Mouse (Mus musculus) liver, embryonic 15.5 days (tissue): ENCODE results near the gene Afmid. TPM values are rescaled to one million over a fixed set of nuclear protein-coding genes. Genes with fewer than 3 reads are reported as not detected.
A peak's percentile ranks its signal among the peaks of the same experiment; 100 is the strongest.

Experiments used
- ATAC-seq: fragments of 200-750 bp; cut with Nextera tagmentation; 2 replicates; pipeline ENCODE4 v1.8.0; 2017; ENCODE audit warnings: moderate number of reproducible peaks, mild to moderate bottlenecking, moderate library complexity; ENCODE audit not compliant: insufficient read depth
- H3K27ac ChIP-seq: fragments of 300-500 bp; sonication (generic); replicated peaks from 2 replicates; pipeline ENCODE4 v1.5.1; 2015; ENCODE audit warnings: mild to moderate bottlenecking, inconsistent platforms
- H3K27me3 ChIP-seq: fragments of 300-500 bp; sonication (generic); 2 replicates; pipeline ENCODE4 v1.6.1; 2015; ENCODE audit warnings: mild to moderate bottlenecking, inconsistent platforms
- H3K36me3 ChIP-seq: fragments of 300-500 bp; sonication (generic); replicated peaks from 2 replicates; pipeline ENCODE4 v1.6.1; 2015; ENCODE audit warnings: moderate library complexity, mild to moderate bottlenecking, inconsistent platforms
- H3K4me1 ChIP-seq: fragments of 300-500 bp; sonication (generic); replicated peaks from 2 replicates; pipeline ENCODE4 v1.6.1; 2015; ENCODE audit warnings: inconsistent platforms
- H3K4me2 ChIP-seq: fragments of 300-500 bp; sonication (generic); 2 replicates; pipeline ENCODE4 v1.6.1; 2015; ENCODE audit warnings: moderate library complexity, mild to moderate bottlenecking, inconsistent platforms
- H3K4me3 ChIP-seq: fragments of 300-500 bp; sonication (generic); replicated peaks from 2 replicates; pipeline ENCODE4 v1.5.1; 2015; ENCODE audit warnings: mild to moderate bottlenecking, inconsistent platforms
- H3K9ac ChIP-seq: fragments of 300-500 bp; sonication (generic); 2 replicates; pipeline ENCODE4 v1.6.1; 2015; ENCODE audit warnings: moderate library complexity, mild to moderate bottlenecking, inconsistent platforms
- H3K9me3 ChIP-seq: fragments of 300-500 bp; sonication (generic); replicated peaks from 2 replicates; pipeline ENCODE4 v1.6.1; 2016; ENCODE audit warnings: inconsistent platforms
- WGBS: fragments of 180-500 bp; shearing (Covaris S2); methylation state at CpG from one replicate; pipeline ENCODE4 v1.1.7; 2015; ENCODE audit warnings: mixed read lengths; ENCODE audit not compliant: insufficient replicate concordance; 5-methylcytosine and 5-hydroxymethylcytosine counted together
- polyA plus RNA-seq: library from polyadenylated mRNA; unstranded; fragments of >200 nt; fragmentation: Nextera tagmentation; extraction: Ambion mirVana; gene quantifications from 2 replicates; pipeline ENCODE4 v1.2.1, GENCODE M21; 2015

Gene Afmid
- polyA plus RNA-seq, 1 experiment from 2014 or later: 11.8 TPM

DNA sequence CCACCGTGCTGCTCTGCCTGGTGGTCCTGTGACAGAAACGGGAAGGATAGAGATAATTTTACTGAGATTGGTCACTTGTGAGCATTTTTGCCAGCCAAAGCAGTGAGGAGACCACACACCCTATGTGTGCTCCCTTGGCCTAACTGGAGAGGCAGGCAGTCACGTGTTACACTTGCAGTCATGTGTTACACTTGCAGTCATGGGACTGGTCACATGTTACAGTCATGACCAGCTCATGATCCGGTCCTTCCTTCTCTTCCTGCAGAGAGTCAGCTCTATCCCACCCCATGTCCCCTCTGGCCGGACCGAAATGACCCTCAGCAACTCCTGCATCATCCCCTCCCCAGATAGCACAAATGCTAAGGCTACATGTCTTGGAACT lies 55.2 kb downstream of the Afmid start:
- H3K4me1 ChIP-seq: peaks cover 42% of the 10 kb centered on the region
- no peak for ATAC-seq
- no peak overlapping the region for H3K4me3 ChIP-seq
- 44% methylated on average over 6 of the region's 6 CpGs for WGBS
- no peak overlapping the region for H3K27ac ChIP-seq
- H3K4me2 ChIP-seq: no peak overlapping the region
- H3K9ac ChIP-seq: no peak overlapping the region
- no peaks in the 10 kb centered on the region for H3K36me3 ChIP-seq
- H3K27me3 ChIP-seq: peaks cover 19% of the 10 kb centered on the region; the same call in 1 of the 2 replicates
- no peaks in the 10 kb centered on the region for H3K9me3 ChIP-seq

DNA sequence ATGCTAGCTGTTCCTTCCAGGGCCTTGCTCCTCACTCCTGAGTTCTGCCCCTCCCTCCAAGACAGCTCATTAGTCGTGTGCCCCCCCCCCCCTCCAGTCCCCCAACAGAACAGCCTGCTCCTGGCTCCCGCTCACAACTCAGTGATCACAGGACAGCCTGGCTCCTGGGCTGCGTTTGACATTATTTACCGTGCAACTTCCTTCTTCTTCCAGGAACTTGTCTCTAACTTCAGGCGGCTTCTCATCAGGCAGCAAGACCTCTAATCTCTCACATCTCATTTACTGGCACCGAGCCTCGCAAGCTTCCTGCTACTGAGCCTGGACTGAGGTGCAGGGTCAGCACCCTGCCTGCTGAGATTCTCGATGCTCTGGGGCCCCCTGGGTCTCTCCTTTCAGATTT lies 56.1 kb downstream of the Afmid start:
- ATAC-seq: no peak
- 7% methylated on average over 8 of the region's 8 CpGs for WGBS
- Histone ChIP-seq H3K9me3 (no peaks in the 10 kb centered on the region), H3K4me1 (peaks cover 50% of the 10 kb centered on the region), H3K36me3 (no peaks in the 10 kb centered on the region), H3K4me2 (no peak overlapping the region), H3K27me3 (peaks cover 19% of the 10 kb centered on the region; the same call in 1 of the 2 replicates), H3K4me3 (no peak overlapping the region), H3K9ac (no peak overlapping the region), H3K27ac (peak overlapping the region; percentile 55)

DNA sequence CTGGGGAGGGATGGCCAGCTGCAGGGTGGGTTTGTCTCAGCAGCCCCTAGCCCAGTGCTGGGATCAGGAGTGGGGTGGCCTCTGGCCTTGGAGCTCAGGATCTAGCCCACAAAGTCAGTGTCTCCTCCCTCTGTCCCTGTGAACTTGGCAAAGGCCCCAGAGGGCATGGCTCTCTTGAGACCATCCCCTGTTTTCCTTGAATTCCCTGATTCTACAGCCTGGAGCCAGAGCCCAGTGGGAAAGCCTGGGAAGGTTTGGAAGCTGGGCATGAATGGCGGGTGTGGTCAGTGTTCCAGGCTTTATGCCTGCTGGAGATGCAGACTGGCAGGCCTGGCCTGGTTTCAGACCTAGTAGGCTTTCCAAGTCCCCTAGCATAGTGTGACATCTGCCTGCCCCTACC lies 56.5 kb downstream of the Afmid start:
- peaks cover 52% of the 10 kb centered on the region for H3K4me1 ChIP-seq
- peak overlapping the region; percentile 55; the same call in 1 of the 2 replicates for H3K27ac ChIP-seq
- H3K9ac ChIP-seq: no peak overlapping the region
- H3K27me3 ChIP-seq: peaks cover 19% of the 10 kb centered on the region; the same call in 1 of the 2 replicates
- H3K4me2 ChIP-seq: no peak overlapping the region
- H3K9me3 ChIP-seq: no peaks in the 10 kb centered on the region
- H3K4me3 ChIP-seq: no peak overlapping the region
- no peak for ATAC-seq
- WGBS: 67% methylated on average over 1 of the region's 1 CpGs
- no peaks in the 10 kb centered on the region for H3K36me3 ChIP-seq

DNA sequence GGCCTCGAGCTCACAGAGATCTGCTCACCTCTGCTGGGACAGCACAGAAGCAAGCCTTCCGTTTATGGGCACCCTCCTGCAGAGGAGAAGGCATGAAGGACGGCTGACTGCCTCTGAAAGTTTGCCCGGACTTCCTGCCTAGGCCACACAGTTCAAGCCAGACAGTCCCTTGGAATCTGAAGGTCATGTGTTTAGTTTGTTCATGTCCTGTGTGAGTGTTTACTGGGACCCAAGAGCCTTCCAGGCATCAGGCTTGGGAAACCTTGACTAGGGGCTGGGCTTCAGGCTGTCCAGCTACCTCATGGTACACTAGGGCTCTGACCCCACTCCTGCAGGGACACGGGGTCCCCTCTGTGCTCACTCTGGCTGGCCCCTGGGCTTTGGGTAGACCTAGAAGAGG lies 60.3 kb downstream of the Afmid start:
- Histone ChIP-seq H3K36me3 (no peaks in the 10 kb centered on the region), H3K4me2 (no peak overlapping the region), H3K27ac (0 out of 2 replicates have a peak overlapping the region, but pooled peaks have one; percentile 24), H3K4me1 (peaks cover 49% of the 10 kb centered on the region), H3K4me3 (no peak overlapping the region), H3K9me3 (no peaks in the 10 kb centered on the region), H3K9ac (no peak overlapping the region), H3K27me3 (peaks cover 35% of the 10 kb centered on the region)
- WGBS: 21% methylated on average over 5 of the region's 5 CpGs
- no peak for ATAC-seq

DNA sequence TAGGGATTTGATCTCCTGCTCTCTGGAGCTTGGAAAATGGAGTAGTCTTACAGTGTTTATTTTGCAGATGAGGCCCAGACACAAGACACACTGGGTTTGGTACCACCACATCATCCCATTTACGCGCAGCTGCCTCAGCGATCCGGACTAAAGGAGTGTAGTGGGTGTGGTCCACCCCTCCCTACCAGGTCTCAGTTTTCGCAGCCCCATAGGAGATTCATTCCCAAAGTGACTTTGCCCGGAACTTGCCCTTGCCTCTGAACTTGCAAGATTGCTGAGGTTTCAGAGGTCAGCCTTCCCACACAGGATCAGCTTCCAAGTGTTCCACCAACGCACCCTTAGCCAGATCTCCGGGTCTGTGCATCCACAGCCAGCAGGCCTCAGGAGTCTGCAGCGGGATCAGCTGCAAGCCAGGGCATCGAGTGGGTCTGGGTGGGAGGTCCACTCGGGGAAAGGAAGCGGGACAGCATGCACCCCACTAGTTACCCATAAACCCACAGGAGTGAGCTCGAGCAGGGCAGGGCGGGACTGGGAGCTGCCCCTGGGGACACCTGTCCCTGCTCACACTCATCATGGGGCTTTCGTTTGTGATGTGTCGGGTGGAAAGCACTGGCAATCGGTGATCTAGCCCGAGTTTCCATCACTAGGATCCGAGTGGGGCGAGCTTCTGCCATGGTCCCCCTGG lies 62.6 kb downstream of the Afmid start:
- ATAC-seq: no peak
- no peak overlapping the region for H3K9ac ChIP-seq

DNA sequence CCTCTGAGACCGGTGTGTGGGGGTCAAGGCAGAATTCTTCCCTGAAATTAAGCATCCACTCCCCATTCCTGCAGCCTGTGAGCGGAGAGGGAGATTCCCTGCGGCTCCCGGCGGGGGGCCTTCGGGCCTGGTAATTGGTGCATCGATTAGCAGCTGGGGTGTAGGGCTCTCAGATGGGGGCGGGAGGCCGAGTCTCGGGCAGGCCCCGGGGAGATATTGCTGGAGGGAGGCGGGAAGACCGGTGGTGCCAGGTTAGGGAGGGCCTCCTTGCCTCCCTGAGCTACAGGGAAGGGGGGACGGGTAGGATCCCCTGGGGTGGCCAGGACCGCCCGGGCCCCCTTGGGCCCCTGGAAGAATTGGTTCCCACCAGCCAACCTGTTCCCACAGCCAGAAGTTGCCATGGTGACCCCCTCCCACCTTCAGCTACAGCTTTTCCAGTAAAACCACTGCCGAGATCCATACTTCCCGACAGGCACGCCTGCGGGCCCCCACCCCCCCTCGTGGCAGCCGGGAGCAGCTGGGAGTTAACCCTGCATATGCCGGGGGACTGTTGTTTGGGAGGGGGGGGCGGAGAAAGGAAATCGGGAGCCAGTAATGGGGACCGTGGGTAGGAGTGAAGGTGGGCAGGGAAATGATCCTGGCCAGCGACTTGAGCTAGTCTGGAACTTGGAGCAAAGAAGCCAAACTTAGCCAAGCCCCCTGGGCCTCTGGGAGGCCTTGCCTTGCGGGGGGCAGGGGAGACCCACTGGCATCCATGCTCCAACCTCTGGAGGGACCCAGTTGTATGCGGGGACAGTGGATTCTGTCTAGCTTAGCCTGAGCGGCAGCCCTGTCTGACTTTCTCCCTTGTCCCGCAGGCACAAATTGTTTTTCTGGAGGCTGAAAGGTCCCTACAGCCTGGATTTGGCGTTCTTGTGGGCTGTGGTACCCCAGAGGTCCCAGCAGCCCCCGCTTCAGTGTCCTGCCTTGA lies 63.4 kb downstream of the Afmid start:
- Histone ChIP-seq H3K9me3 (no peaks in the 10 kb centered on the region), H3K27me3 (peaks cover 50% of the 10 kb centered on the region), H3K4me3 (no peak overlapping the region), H3K9ac (no peak overlapping the region), H3K4me2 (peak overlapping the region; percentile 42), H3K4me1 (peaks cover 39% of the 10 kb centered on the region), H3K27ac (no peak overlapping the region), H3K36me3 (no peaks in the 10 kb centered on the region)
- 39% methylated on average over 33 of the region's 33 CpGs for WGBS
- ATAC-seq: no peak

More for the DNA sequence above, 62.6 kb downstream of the Afmid start:
- Histone ChIP-seq H3K36me3 (no peaks in the 10 kb centered on the region), H3K9me3 (no peaks in the 10 kb centered on the region), H3K27me3 (peaks cover 45% of the 10 kb centered on the region), H3K4me2 (peak overlapping the region; percentile 42; the same call in 1 of the 2 replicates), H3K4me3 (no peak overlapping the region), H3K4me1 (peaks cover 39% of the 10 kb centered on the region), H3K27ac (no peak overlapping the region)
- WGBS: 61% methylated on average over 20 of the region's 20 CpGs

Other genes starting within 250 kb of the Afmid start
- gene Tnrc6c, start 171.6 kb upstream of the Afmid start, polyA plus RNA-seq: 2.4 and 3.0 TPM in 2 replicates
- gene Tmc8, start 43.8 kb upstream of the Afmid start, polyA plus RNA-seq: 15.0 and 20.4 TPM in 2 replicates
- gene Tmc6, start 43.7 kb upstream of the Afmid start, polyA plus RNA-seq: 51.0 and 57.8 TPM in 2 replicates
- gene 6030468B19Rik, start 28.3 kb upstream of the Afmid start, polyA plus RNA-seq: 90.0 and 95.8 TPM in 2 replicates
- 0.28 and 0.45 TPM in 2 replicates for gene Gm20708, start 16.3 kb upstream of the Afmid start, polyA plus RNA-seq
- 49.2 and 54.7 TPM in 2 replicates for gene Syngr2, start 16.3 kb upstream of the Afmid start, polyA plus RNA-seq
- 136 and 138 TPM in 2 replicates for gene Tk1, start 168 bp downstream of the Afmid start, polyA plus RNA-seq
- 306 and 347 TPM in 2 replicates for gene Birc5, start 23.3 kb downstream of the Afmid start, polyA plus RNA-seq
- gene Tmem235, start 34.8 kb downstream of the Afmid start, polyA plus RNA-seq: not detected in 2 replicates
- 1.6 and 1.8 TPM in 2 replicates for gene Tha1, start 47.6 kb downstream of the Afmid start, polyA plus RNA-seq
- gene Socs3, start 144.1 kb downstream of the Afmid start, polyA plus RNA-seq: 7.3 and 7.5 TPM in 2 replicates
- 14.6 and 17.6 TPM in 2 replicates for gene Pgs1, start 160.4 kb downstream of the Afmid start, polyA plus RNA-seq